Comparison of ENCODE assay signal across 13 mouse cellular contexts in genomic region chr13:47768963-47769527, GRCm38 (mm10).
"Had no signal": no experiment of that assay in that cellular context is flagged by ENCODE, and none has a peak within 500 bp of the region (broad histone marks: within the 10 kb centered on the region; RNA-seq: fewer than 3 reads in every experiment).

No protein-coding gene starts in this region.

- H3K36me3 ChIP-seq: liver, embryonic 13.5 days; midbrain, embryonic 13.5 days; neural tube, embryonic 15.5 days had no signal

- H3K4me2 ChIP-seq: liver, embryonic 13.5 days; midbrain, embryonic 13.5 days; neural tube, embryonic 15.5 days had no signal

- H3K27ac ChIP-seq: layer of hippocampus, adult 2 months; liver, embryonic 13.5 days; midbrain, embryonic 13.5 days; neural tube, embryonic 15.5 days had no signal

- H3K4me1 ChIP-seq: liver, embryonic 13.5 days; midbrain, embryonic 13.5 days had no signal

- ATAC-seq: intestine, postnatal 0 days; liver, postnatal 0 days; midbrain, embryonic 13.5 days had no signal

- H3K27me3 ChIP-seq: liver, embryonic 13.5 days; midbrain, embryonic 13.5 days; neural tube, embryonic 15.5 days had no signal

- DNase-seq: kidney, adult 8-10 months; kidney, postnatal 4 days; left cerebral cortex, postnatal 4 days; liver; liver, embryonic 13.5 days; liver, postnatal 0 days; right cerebral cortex, adult 18-20 months; thymus, adult 18-20 months; thymus, postnatal 14 days had no signal

- H3K4me3 ChIP-seq: layer of hippocampus, adult 2 months; liver, embryonic 13.5 days; midbrain, embryonic 13.5 days; neural tube, embryonic 15.5 days had no signal

- H3K9me3 ChIP-seq: liver, embryonic 13.5 days; midbrain, embryonic 13.5 days; neural tube, embryonic 15.5 days had no signal

- H3K9ac ChIP-seq: liver, embryonic 13.5 days; liver, postnatal 0 days; midbrain, embryonic 13.5 days; neural tube, embryonic 15.5 days had no signal
